Mouse (Mus musculus): ENCODE results near the gene Col6a4. TPM values are rescaled to one million over a fixed set of nuclear protein-coding genes. Genes with fewer than 3 reads are reported as not detected.

Col6a4 gene
- polyA plus RNA-seq, 1 experiment from 2014 or later = 0.86 TPM

GRCm38 (mm10) chr9:106043921-106044503 lies 52.6 kb downstream of the Col6a4 start:
- Histone ChIP-seq H3K9ac (ENCODE audit: low read depth, low read length) (no peak overlapping the region), H3K9me3 (replicated peaks; ENCODE audit: low read length) (no peaks in the 10 kb centered on the region), H3K27ac (no peak overlapping the region), H3K36me3 (ENCODE audit: insufficient read depth, low read length) (no peaks in the 10 kb centered on the region), H3K4me1 (replicated peaks; ENCODE audit: insufficient read depth, low read length) (no peaks in the 10 kb centered on the region), H3K4me2 (ENCODE audit: low read length) (no peak overlapping the region), H3K4me3 (replicated peaks; ENCODE audit: low read depth, low read length) (no peak overlapping the region), H3K27me3 (ENCODE audit: insufficient read depth, low read length) (no peaks in the 10 kb centered on the region)
- no peak for TF ChIP-seq CTCF (IDR thresholded peaks at IDR 0.05; ENCODE audit: low read depth)
- ATAC-seq (replicated peaks; ENCODE audit: low FRiP score, low read depth) = no peak
- DNase-seq (ENCODE audit: low spot score) = peak; percentile 41
- WGBS = 61% methylated on average over 9 of the region's 9 CpGs

- H3K9ac ChIP-seq (ENCODE audit: low read depth, low read length) = no peak overlapping the region
- WGBS = 79% methylated on average over 8 of the region's 8 CpGs
- H3K4me2 ChIP-seq (ENCODE audit: low read length) = no peak overlapping the region
- ATAC-seq (replicated peaks; ENCODE audit: low FRiP score, low read depth) = no peak
- no peaks in the 10 kb centered on the region for H3K27me3 ChIP-seq (ENCODE audit: insufficient read depth, low read length)
- DNase-seq (ENCODE audit: low spot score) = no peak
- no peak for TF ChIP-seq CTCF (IDR thresholded peaks at IDR 0.05; ENCODE audit: low read depth)
- H3K4me3 ChIP-seq (replicated peaks; ENCODE audit: low read depth, low read length) = no peak overlapping the region
- H3K27ac ChIP-seq = no peak overlapping the region
- no peaks in the 10 kb centered on the region for H3K4me1 ChIP-seq (replicated peaks; ENCODE audit: insufficient read depth, low read length)
- no peaks in the 10 kb centered on the region for H3K36me3 ChIP-seq (ENCODE audit: insufficient read depth, low read length)
- H3K9me3 ChIP-seq (replicated peaks; ENCODE audit: low read length) = no peaks in the 10 kb centered on the region
Observed at GRCm38 (mm10) chr9:106039915-106040659, 56.5 kb downstream of the Col6a4 start.

GRCm38 (mm10) chr9:106039276-106039675 lies 57.3 kb downstream of the Col6a4 start:
- Histone ChIP-seq H3K27me3 (ENCODE audit: insufficient read depth, low read length) (no peaks in the 10 kb centered on the region), H3K4me2 (ENCODE audit: low read length) (no peak overlapping the region), H3K9ac (ENCODE audit: low read depth, low read length) (no peak overlapping the region), H3K4me1 (replicated peaks; ENCODE audit: insufficient read depth, low read length) (no peaks in the 10 kb centered on the region), H3K36me3 (ENCODE audit: insufficient read depth, low read length) (no peaks in the 10 kb centered on the region), H3K4me3 (replicated peaks; ENCODE audit: low read depth, low read length) (no peak overlapping the region), H3K27ac (no peak overlapping the region), H3K9me3 (replicated peaks; ENCODE audit: low read length) (no peaks in the 10 kb centered on the region)
- ATAC-seq (replicated peaks; ENCODE audit: low FRiP score, low read depth) = no peak
- 59% methylated on average over 1 of the region's 1 CpGs for WGBS
- TF ChIP-seq CTCF (IDR thresholded peaks at IDR 0.05; ENCODE audit: low read depth) = no peak
- no peak for DNase-seq (ENCODE audit: low spot score)

GRCm38 (mm10) chr9:106038865-106039264 lies 57.7 kb downstream of the Col6a4 start:
- Histone ChIP-seq H3K27me3 (ENCODE audit: insufficient read depth, low read length) (no peaks in the 10 kb centered on the region), H3K27ac (no peak overlapping the region), H3K9me3 (replicated peaks; ENCODE audit: low read length) (no peaks in the 10 kb centered on the region), H3K4me2 (ENCODE audit: low read length) (no peak overlapping the region), H3K4me3 (replicated peaks; ENCODE audit: low read depth, low read length) (no peak overlapping the region), H3K36me3 (ENCODE audit: insufficient read depth, low read length) (no peaks in the 10 kb centered on the region), H3K9ac (ENCODE audit: low read depth, low read length) (no peak overlapping the region), H3K4me1 (replicated peaks; ENCODE audit: insufficient read depth, low read length) (no peaks in the 10 kb centered on the region)
- WGBS = 5% methylated on average over 4 of the region's 4 CpGs
- TF ChIP-seq CTCF (IDR thresholded peaks at IDR 0.05; ENCODE audit: low read depth) = peak; percentile 81
- ATAC-seq (replicated peaks; ENCODE audit: low FRiP score, low read depth) = no peak
- peak; percentile 88 for DNase-seq (ENCODE audit: low spot score)

- 89% methylated on average over 3 of the region's 3 CpGs for WGBS
- Histone ChIP-seq H3K9me3 (replicated peaks; ENCODE audit: low read length) (no peaks in the 10 kb centered on the region), H3K27me3 (ENCODE audit: insufficient read depth, low read length) (no peaks in the 10 kb centered on the region), H3K4me2 (ENCODE audit: low read length) (no peak overlapping the region), H3K27ac (no peak overlapping the region), H3K9ac (ENCODE audit: low read depth, low read length) (no peak overlapping the region), H3K4me1 (replicated peaks; ENCODE audit: insufficient read depth, low read length) (no peaks in the 10 kb centered on the region), H3K36me3 (ENCODE audit: insufficient read depth, low read length) (no peaks in the 10 kb centered on the region), H3K4me3 (replicated peaks; ENCODE audit: low read depth, low read length) (no peak overlapping the region)
- ATAC-seq (replicated peaks; ENCODE audit: low FRiP score, low read depth) (no peak), DNase-seq (ENCODE audit: low spot score) (no peak)
- TF ChIP-seq CTCF (IDR thresholded peaks at IDR 0.05; ENCODE audit: low read depth) = no peak
Observed at GRCm38 (mm10) chr9:106015666-106016065, 80.9 kb downstream of the Col6a4 start.

- TF ChIP-seq CTCF (IDR thresholded peaks at IDR 0.05; ENCODE audit: low read depth) = no peak
Observed at GRCm38 (mm10) chr9:106013139-106013538, 83.4 kb downstream of the Col6a4 start.

More at GRCm38 (mm10) chr9:106013139-106013538, 83.4 kb downstream of the Col6a4 start:
- Histone ChIP-seq H3K4me2 (ENCODE audit: low read length) (no peak overlapping the region), H3K27ac (no peak overlapping the region), H3K36me3 (ENCODE audit: insufficient read depth, low read length) (no peaks in the 10 kb centered on the region), H3K4me1 (replicated peaks; ENCODE audit: insufficient read depth, low read length) (no peaks in the 10 kb centered on the region), H3K27me3 (ENCODE audit: insufficient read depth, low read length) (no peaks in the 10 kb centered on the region), H3K9me3 (replicated peaks; ENCODE audit: low read length) (no peaks in the 10 kb centered on the region), H3K4me3 (replicated peaks; ENCODE audit: low read depth, low read length) (no peak overlapping the region), H3K9ac (ENCODE audit: low read depth, low read length) (no peak overlapping the region)
- 86% methylated on average over 11 of the region's 11 CpGs for WGBS
- no peak for DNase-seq (ENCODE audit: low spot score)
- no peak for ATAC-seq (replicated peaks; ENCODE audit: low FRiP score, low read depth)
